Comparison of ENCODE assay signal across 8 mouse cellular contexts in genomic region chr1:168429856-168430644, GRCm38 (mm10). TPM values are rescaled to one million over a fixed set of nuclear protein-coding genes. Genes with fewer than 3 reads are reported as not detected.
DNase-seq lines count a peak whose midpoint lies in the region; ATAC-seq and TF ChIP-seq lines count a peak whose summit lies in the region.

No protein-coding gene starts in this region.

- peak overlapping the region; percentile 61 for H3K4me2 ChIP-seq in kidney, embryonic 14.5 days (replicated peaks; ENCODE audit: low read depth, low read length)
- peak overlapping the region; percentile 80 for H3K4me2 ChIP-seq in embryonic facial prominence, embryonic 14.5 days (ENCODE audit: low read depth, low read length)
- peak overlapping the region; percentile 51 for H3K4me2 ChIP-seq in intestine, embryonic 16.5 days (ENCODE audit: low read depth, low read length)
- peak overlapping the region; percentile 87 for H3K4me2 ChIP-seq in myocyte (ENCODE audit: low read depth)

- peak overlapping the region; percentile 100 for H3K27ac ChIP-seq in kidney, embryonic 14.5 days (ENCODE audit: low read depth, low read length)
- peak overlapping the region; percentile 100 for H3K27ac ChIP-seq in embryonic facial prominence, embryonic 14.5 days (replicated peaks; ENCODE audit: low read depth, low read length)
- H3K27ac ChIP-seq in intestine, embryonic 16.5 days (ENCODE audit: low read length): peak overlapping the region; percentile 52

- ATAC-seq in kidney, embryonic 14.5 days (ENCODE audit: low FRiP score, low TSS enrichment): no peak
- ATAC-seq in embryonic facial prominence, embryonic 14.5 days (ENCODE audit: low read depth): no peak
- ATAC-seq in intestine, embryonic 16.5 days: no peak

- H3K4me3 ChIP-seq in kidney, embryonic 14.5 days (ENCODE audit: low read length): peak overlapping the region; percentile 99
- H3K4me3 ChIP-seq in embryonic facial prominence, embryonic 14.5 days (ENCODE audit: low read depth, low read length): peak overlapping the region; percentile 80
- peak overlapping the region; percentile 51 for H3K4me3 ChIP-seq in intestine, embryonic 16.5 days (ENCODE audit: low read length)
- peak overlapping the region; percentile 91 for H3K4me3 ChIP-seq in myocyte

- TF ChIP-seq POLR2A in myocyte (IDR thresholded peaks at IDR 0.05; ENCODE audit: insufficient read length, low read depth): no peak

- H3ac ChIP-seq in myocyte (ENCODE audit: control insufficient read depth, insufficient read length): no peak overlapping the region

- 0 out of 2 replicates have a peak, but pooled peaks cover 13% of the 10 kb centered on the region for H3K4me1 ChIP-seq in kidney, embryonic 14.5 days (ENCODE audit: control insufficient read depth, insufficient read depth, low read length)
- peaks cover 33% of the 10 kb centered on the region for H3K4me1 ChIP-seq in embryonic facial prominence, embryonic 14.5 days (ENCODE audit: control insufficient read depth, insufficient read depth, low read length)
- H3K4me1 ChIP-seq in intestine, embryonic 16.5 days (ENCODE audit: control insufficient read depth, insufficient read depth, low read length): peaks cover 3% of the 10 kb centered on the region; the same call in 1 of the 2 replicates

- DNase-seq in kidney, postnatal 36 days: no peak
- DNase-seq in embryonic facial prominence, embryonic 14.5 days (ENCODE audit: low spot score): peak; percentile 48
- DNase-seq in cerebellum, adult 18-20 months: no peak
- no peak for DNase-seq in frontal cortex, postnatal 14 days (ENCODE audit: low spot score in 2 of 2)
- DNase-seq in spleen, adult 12 weeks (ENCODE audit: low spot score): no peak

- no peaks in the 10 kb centered on the region for H3K27me3 ChIP-seq in kidney, embryonic 14.5 days (ENCODE audit: control insufficient read depth, insufficient read depth, low read length)
- no peaks in the 10 kb centered on the region for H3K27me3 ChIP-seq in embryonic facial prominence, embryonic 14.5 days (replicated peaks; ENCODE audit: control insufficient read depth, insufficient read depth, low read length)
- H3K27me3 ChIP-seq in intestine, embryonic 16.5 days (replicated peaks; ENCODE audit: control insufficient read depth, insufficient read depth, low read length): no peaks in the 10 kb centered on the region
- H3K27me3 ChIP-seq in myocyte (ENCODE audit: control insufficient read depth, insufficient read depth, insufficient read length): no peaks in the 10 kb centered on the region

- WGBS in kidney, embryonic 14.5 days: 1% methylated on average over 5 of the region's 5 CpGs
- WGBS in embryonic facial prominence, embryonic 14.5 days: 3% methylated on average over 5 of the region's 5 CpGs
- WGBS in intestine, embryonic 16.5 days: 14% methylated on average over 5 of the region's 5 CpGs

- peaks cover 61% of the 10 kb centered on the region for H3K79me2 ChIP-seq in myocyte (ENCODE audit: control insufficient read depth, insufficient read depth)

- H3K9ac ChIP-seq in kidney, embryonic 14.5 days (ENCODE audit: low read depth, low read length): peak overlapping the region; percentile 98
- H3K9ac ChIP-seq in embryonic facial prominence, embryonic 14.5 days (ENCODE audit: low read depth, low read length): peak overlapping the region; percentile 97
- H3K9ac ChIP-seq in intestine, embryonic 16.5 days (ENCODE audit: low read depth, low read length): peak overlapping the region; percentile 65; the same call in 1 of the 2 replicates

- H3K36me3 ChIP-seq in kidney, embryonic 14.5 days (ENCODE audit: control insufficient read depth, insufficient read depth, low read length): peaks cover 4% of the 10 kb centered on the region; the same call in 1 of the 2 replicates
- no peaks in the 10 kb centered on the region for H3K36me3 ChIP-seq in embryonic facial prominence, embryonic 14.5 days (ENCODE audit: control insufficient read depth, insufficient read depth, low read length)
- H3K36me3 ChIP-seq in intestine, embryonic 16.5 days (ENCODE audit: control insufficient read depth, insufficient read depth, low read length): no peaks in the 10 kb centered on the region
- H3K36me3 ChIP-seq in myocyte (ENCODE audit: control insufficient read depth, insufficient read depth): no peaks in the 10 kb centered on the region

- no peaks in the 10 kb centered on the region for H3K9me3 ChIP-seq in kidney, embryonic 14.5 days (ENCODE audit: control insufficient read depth, low read length)
- H3K9me3 ChIP-seq in embryonic facial prominence, embryonic 14.5 days (ENCODE audit: control insufficient read depth, low read length): no peaks in the 10 kb centered on the region
- no peaks in the 10 kb centered on the region for H3K9me3 ChIP-seq in intestine, embryonic 16.5 days (ENCODE audit: control insufficient read depth, low read length)

TF ChIP-seq in myocyte, 11 proteins besides CTCF, POLR2A, EP300 and RAD21:
- no peak for TF ChIP-seq SRF (IDR thresholded peaks at IDR 0.05; ENCODE audit: control insufficient read depth, insufficient read length, low read depth)
- no peak for TF ChIP-seq MYOG (IDR thresholded peaks at IDR 0.05; ENCODE audit: control insufficient read depth in 1 of 3, insufficient read depth in 1 of 3, insufficient read length in 2 of 3, low read depth in 2 of 3)
- TF ChIP-seq CEBPB (IDR thresholded peaks at IDR 0.05; ENCODE audit: insufficient read depth, poor library complexity, severe bottlenecking): no peak
- no peak for TF ChIP-seq USF1 (IDR thresholded peaks at IDR 0.05; ENCODE audit: low read depth)
- TF ChIP-seq E2F4 (IDR thresholded peaks at IDR 0.05; ENCODE audit: insufficient read depth): no peak
- no peak for TF ChIP-seq MAX (IDR thresholded peaks at IDR 0.05; ENCODE audit: low read depth)
- TF ChIP-seq POLR2AphosphoS2 (IDR thresholded peaks at IDR 0.05; ENCODE audit: insufficient read length, low read depth): no peak
- no peak for TF ChIP-seq TCF3 (IDR thresholded peaks at IDR 0.05; ENCODE audit: insufficient read length, low read depth)
- no peak for TF ChIP-seq MYOD1 (IDR thresholded peaks at IDR 0.05; ENCODE audit: control insufficient read depth in 1 of 3, insufficient read length in 2 of 3, low read depth in 2 of 3)
- no peak for TF ChIP-seq TCF12 (IDR thresholded peaks at IDR 0.05; ENCODE audit: insufficient read depth, poor library complexity, severe bottlenecking)
- TF ChIP-seq REST (IDR thresholded peaks at IDR 0.05; ENCODE audit: insufficient read depth, insufficient read length): no peak

RNA-seq across cellular contexts. Expression of gene Pbx1, which starts 2.0 kb away (rescaled TPM):
- 107 and 120 TPM in 2 replicates for polyA plus RNA-seq in kidney, embryonic 14.5 days (2014; fragmentation: Nextera tagmentation; extraction: Ambion mirVana)
- 30.5 and 34.7 TPM in 2 replicates for polyA plus RNA-seq in embryonic facial prominence, embryonic 14.5 days (2014; fragmentation: Nextera tagmentation; extraction: Ambion mirVana)
- polyA plus RNA-seq in intestine, embryonic 16.5 days (2015; fragmentation: Nextera tagmentation; extraction: Ambion mirVana): 16.4 and 17.2 TPM in 2 replicates
- 11.4 TPM for polyA plus RNA-seq in myocyte (2012; fragmentation: generic; extraction: Trizol)
